Mouse (Mus musculus) G1E (cell line): ENCODE data around the gene Sik3.

Experiments
- CTCF ChIP-seq: IDR thresholded peaks from 2 replicates; pipeline ENCODE4 v1.5.1; 2012; ENCODE audit warnings: low read depth, low read length, inconsistent platforms, mixed read lengths
- GATA1 ChIP-seq: IDR thresholded peaks from 2 replicates; pipeline ENCODE4 v1.6.1; 2012; ENCODE audit warnings: borderline replicate concordance, low read length, inconsistent platforms, mixed read lengths
- POLR2AphosphoS5 ChIP-seq: IDR thresholded peaks from 2 replicates; pipeline ENCODE4 v1.6.1; 2012; ENCODE audit warnings: low read depth, low read length, inconsistent platforms; ENCODE audit not compliant: insufficient replicate concordance
- TAL1 ChIP-seq: conservative IDR thresholded peaks from 2 replicates; pipeline ENCODE4 v1.6.1; 2012; ENCODE audit warnings: low read depth, low read length, inconsistent platforms, mixed read lengths

GRCm38 (mm10) chr9:46036881-46037280 lies 24.3 kb downstream of the Sik3 start:
- TF ChIP-seq POLR2AphosphoS5 (no peak), CTCF (no peak), GATA1 (no peak), TAL1 (no peak)
